Mouse (Mus musculus) hindbrain, postnatal 0 days (tissue): ENCODE results near the gene Fxyd1. TPM values are rescaled to one million over a fixed set of nuclear protein-coding genes. Genes with fewer than 3 reads are reported as not detected.

Experiments
- ATAC-seq: fragments of 200-750 bp; cut with Nextera tagmentation; 2 replicates; pipeline ENCODE4 v1.8.0; 2017; ENCODE audit warnings: mild to moderate bottlenecking, moderate TSS enrichment, moderate library complexity
- DNase-seq: peaks from one replicate; pipeline ENCODE4 v3.0.0-alpha.2; 2015; ENCODE audit warnings: low spot score
- H3K27ac ChIP-seq: fragments of 300-500 bp; sonication (generic); 2 replicates; pipeline ENCODE4 v1.5.1; 2014; ENCODE audit warnings: mild to moderate bottlenecking
- H3K27me3 ChIP-seq: fragments of 300-500 bp; sonication (generic); 2 replicates; pipeline ENCODE4 v1.6.1; 2014; ENCODE audit warnings: low read length, mixed read lengths; ENCODE audit not compliant: insufficient read depth
- H3K36me3 ChIP-seq: fragments of 300-500 bp; sonication (generic); 2 replicates; pipeline ENCODE4 v1.6.1; 2014; ENCODE audit warnings: low read length, mixed read lengths; ENCODE audit not compliant: insufficient read depth
- H3K4me1 ChIP-seq: fragments of 300-500 bp; sonication (generic); 2 replicates; pipeline ENCODE4 v1.6.1; 2014; ENCODE audit warnings: antibody characterized with exemption, low read length, mixed read lengths; ENCODE audit not compliant: insufficient read depth
- H3K4me2 ChIP-seq: fragments of 300-500 bp; sonication (generic); 2 replicates; pipeline ENCODE4 v1.6.1; 2014; ENCODE audit warnings: low read depth, mild to moderate bottlenecking, low read length, moderate library complexity, mixed read lengths
- H3K4me3 ChIP-seq: fragments of 300-500 bp; sonication (generic); 2 replicates; pipeline ENCODE4 v1.5.1; 2014; ENCODE audit warnings: low read length
- H3K9ac ChIP-seq: fragments of 300-500 bp; sonication (generic); replicated peaks from 2 replicates; pipeline ENCODE4 v1.6.1; 2014; ENCODE audit warnings: mild to moderate bottlenecking, low read length, moderate library complexity, mixed read lengths
- H3K9me3 ChIP-seq: fragments of 300-500 bp; sonication (generic); 2 replicates; pipeline ENCODE4 v1.6.1; 2016; ENCODE audit warnings: low read length, mixed read lengths
- CTCF ChIP-seq: IDR thresholded peaks from 2 replicates; pipeline ENCODE4 v1.5.1; 2016; ENCODE audit warnings: antibody characterized with exemption, control low read depth, low read depth
- WGBS: fragments of 180-500 bp; shearing (Covaris S2); extraction: QIAGEN DNeasy Blood & Tissue Kit; methylation state at CpG from one replicate; pipeline ENCODE4 v1.1.7; 2014; 5-methylcytosine and 5-hydroxymethylcytosine counted together
- polyA plus RNA-seq: library from polyadenylated mRNA; unstranded; fragments of >200 nt; fragmentation: Nextera tagmentation; extraction: Ambion mirVana; gene quantifications from 2 replicates; pipeline ENCODE4 v1.2.1, GENCODE M21; 2015
- total RNA-seq: library from RNA; depleted of rRNA; stranded (reverse); fragments of >200 nt; gene quantifications from 2 replicates; pipeline ENCODE4 v1.2.3, GENCODE M21; 2014

Gene Fxyd1
- total and polyA plus RNA-seq, 2 experiments from 2014 or later: 26.5 to 129 TPM

GRCm38 (mm10) chr7:31086175-31086755 lies 29.3 kb upstream of the Fxyd1 start:
- H3K27ac ChIP-seq: no peak overlapping the region
- ATAC-seq: no peak
- WGBS: 87% methylated on average over 9 of the region's 9 CpGs

DNA sequence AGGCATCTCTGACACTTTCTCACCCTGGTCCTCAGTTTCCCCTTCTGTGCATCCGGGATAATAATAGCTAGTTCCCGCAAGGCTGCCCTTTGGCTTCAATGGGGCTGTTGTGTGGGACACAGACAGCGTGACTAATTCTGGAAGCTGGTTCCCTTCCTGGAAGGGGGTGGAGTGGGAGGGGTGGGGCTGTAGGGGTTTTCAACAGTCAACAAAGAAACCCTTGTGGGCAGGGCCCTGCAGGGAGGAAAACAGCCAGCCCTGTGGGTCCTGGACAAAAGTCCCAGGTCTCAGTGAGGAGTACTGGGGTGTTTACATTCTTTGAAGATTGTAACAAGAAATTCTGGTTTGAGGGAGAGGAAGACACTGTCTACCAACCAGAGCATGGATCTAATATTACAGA lies 28.2 kb upstream of the Fxyd1 start:
- DNase-seq (peak; percentile 21), ATAC-seq (peak; percentile 39; the same call in 1 of the 2 replicates)
- Histone ChIP-seq H3K27me3 (no peaks in the 10 kb centered on the region), H3K9ac (no peak overlapping the region), H3K9me3 (no peaks in the 10 kb centered on the region), H3K36me3 (no peaks in the 10 kb centered on the region), H3K4me2 (no peak overlapping the region), H3K4me1 (no peaks in the 10 kb centered on the region), H3K27ac (peak overlapping the region; percentile 51; the same call in 1 of the 2 replicates), H3K4me3 (no peak overlapping the region)
- 18% methylated on average over 3 of the region's 3 CpGs for WGBS
- TF ChIP-seq CTCF: no peak

More at GRCm38 (mm10) chr7:31086175-31086755, 29.3 kb upstream of the Fxyd1 start:
- H3K9ac ChIP-seq: no peak overlapping the region
- TF ChIP-seq CTCF: no peak
- H3K4me2 ChIP-seq: no peak overlapping the region
- no peaks in the 10 kb centered on the region for H3K4me1 ChIP-seq
- no peak overlapping the region for H3K4me3 ChIP-seq
- H3K27me3 ChIP-seq: no peaks in the 10 kb centered on the region
- no peaks in the 10 kb centered on the region for H3K36me3 ChIP-seq
- DNase-seq: no peak
- no peaks in the 10 kb centered on the region for H3K9me3 ChIP-seq

GRCm38 (mm10) chr7:31084140-31084539 lies 27.1 kb upstream of the Fxyd1 start:
- Histone ChIP-seq H3K4me1 (no peaks in the 10 kb centered on the region), H3K9ac (no peak overlapping the region), H3K36me3 (no peaks in the 10 kb centered on the region), H3K9me3 (no peaks in the 10 kb centered on the region), H3K27ac (peak overlapping the region; percentile 41; the same call in 1 of the 2 replicates), H3K4me3 (no peak overlapping the region), H3K4me2 (no peak overlapping the region), H3K27me3 (no peaks in the 10 kb centered on the region)
- TF ChIP-seq CTCF: no peak
- 43% methylated on average over 9 of the region's 9 CpGs for WGBS
- ATAC-seq: no peak
- no peak for DNase-seq

DNA sequence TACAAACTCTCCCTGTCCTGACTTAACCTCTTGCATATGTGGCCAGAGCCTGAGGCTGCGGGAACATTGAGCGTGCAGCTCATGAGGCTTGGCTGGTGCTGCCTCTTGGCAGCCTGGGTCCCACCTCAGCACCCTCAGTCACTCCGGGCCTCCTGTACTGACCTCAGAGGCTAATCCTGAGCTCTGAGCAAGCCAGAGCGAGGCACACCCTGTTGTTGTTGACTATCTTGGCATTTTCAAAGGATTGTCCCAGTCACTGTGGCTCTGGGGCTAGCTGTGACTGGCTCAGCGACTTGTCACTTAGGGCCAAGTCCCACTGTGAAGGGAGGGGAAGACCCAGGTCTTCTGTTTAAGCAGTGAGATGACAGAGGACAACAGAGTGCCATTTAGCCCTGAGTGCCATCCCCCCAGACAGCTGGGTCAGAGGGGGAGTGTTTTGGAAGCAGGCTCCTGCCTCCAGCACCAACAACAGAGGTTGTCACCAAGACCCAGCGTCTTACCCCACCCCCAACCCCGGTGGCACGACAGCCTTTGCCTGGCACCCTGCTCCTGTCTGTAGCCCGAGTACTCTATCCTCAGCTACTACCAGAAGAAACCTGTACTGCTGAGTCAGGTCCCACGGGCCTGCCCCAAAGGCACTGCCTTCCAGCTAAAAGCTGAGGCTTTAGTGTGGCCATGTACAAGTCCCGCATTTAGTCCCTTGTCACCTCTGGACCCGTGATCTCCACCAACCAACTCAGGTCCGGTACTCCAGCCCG lies 26.0 kb upstream of the Fxyd1 start:
- Histone ChIP-seq H3K9me3 (no peaks in the 10 kb centered on the region), H3K27me3 (no peaks in the 10 kb centered on the region), H3K27ac (peak overlapping the region; percentile 11; the same call in 1 of the 2 replicates), H3K9ac (no peak overlapping the region), H3K4me1 (no peaks in the 10 kb centered on the region), H3K36me3 (no peaks in the 10 kb centered on the region), H3K4me2 (no peak overlapping the region), H3K4me3 (no peak overlapping the region)
- 50% methylated on average over 14 of the region's 14 CpGs for WGBS
- TF ChIP-seq CTCF: no peak
- DNase-seq (peak; percentile 55), ATAC-seq (peak; percentile 77)

DNA sequence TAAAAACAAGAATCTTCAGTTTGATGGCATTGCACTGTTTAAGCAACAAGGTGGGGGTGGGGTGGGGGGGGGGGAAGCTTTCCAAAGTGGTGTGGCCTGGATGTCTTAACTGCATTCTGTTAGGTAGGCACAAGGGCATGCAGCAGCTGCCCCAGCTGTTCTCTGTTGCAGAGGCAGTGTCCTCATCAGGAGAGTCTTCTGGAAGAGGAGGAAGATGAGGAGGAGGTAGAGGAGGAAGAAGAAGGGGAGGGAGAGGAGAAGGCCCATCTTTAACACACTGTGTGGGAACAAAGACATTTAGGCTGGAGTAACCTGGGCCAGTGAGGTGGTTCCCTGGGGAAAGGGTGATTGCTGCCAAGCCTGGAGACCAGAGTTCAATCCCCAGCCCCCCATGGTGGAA lies 25.1 kb upstream of the Fxyd1 start:
- Histone ChIP-seq H3K9me3 (no peaks in the 10 kb centered on the region), H3K27me3 (no peaks in the 10 kb centered on the region), H3K27ac (no peak overlapping the region), H3K4me3 (no peak overlapping the region), H3K4me2 (no peak overlapping the region), H3K4me1 (no peaks in the 10 kb centered on the region), H3K36me3 (no peaks in the 10 kb centered on the region), H3K9ac (no peak overlapping the region)
- ATAC-seq (no peak), DNase-seq (no peak)
- no peak for TF ChIP-seq CTCF

- TF ChIP-seq CTCF: no peak
- WGBS: 35% methylated on average over 1 of the region's 1 CpGs
These were observed 24.1 kb upstream of the Fxyd1 start for GRCm38 (mm10) chr7:31081106-31081505.

GRCm38 (mm10) chr7:31080611-31081010 lies 23.6 kb upstream of the Fxyd1 start:
- Histone ChIP-seq H3K4me3 (no peak overlapping the region), H3K27ac (no peak overlapping the region), H3K27me3 (no peaks in the 10 kb centered on the region), H3K36me3 (no peaks in the 10 kb centered on the region), H3K9ac (no peak overlapping the region), H3K9me3 (no peaks in the 10 kb centered on the region), H3K4me2 (no peak overlapping the region), H3K4me1 (no peaks in the 10 kb centered on the region)
- 54% methylated on average over 3 of the region's 3 CpGs for WGBS
- DNase-seq (no peak), ATAC-seq (no peak)
- TF ChIP-seq CTCF: no peak

More at GRCm38 (mm10) chr7:31081106-31081505, 24.1 kb upstream of the Fxyd1 start:
- Histone ChIP-seq H3K9ac (no peak overlapping the region), H3K27ac (no peak overlapping the region), H3K4me2 (no peak overlapping the region), H3K4me1 (no peaks in the 10 kb centered on the region), H3K27me3 (no peaks in the 10 kb centered on the region), H3K36me3 (no peaks in the 10 kb centered on the region), H3K9me3 (no peaks in the 10 kb centered on the region), H3K4me3 (no peak overlapping the region)
- no peak for ATAC-seq
- no peak for DNase-seq
